Mouse (Mus musculus): ENCODE measurements around the gene Arl2.
"Not testable (repeated sequence)": the region's sequence is repeated elsewhere in the genome, so short reads cannot be mapped to it uniquely, and the experiment has no call there.

Arl2 gene

DNA sequence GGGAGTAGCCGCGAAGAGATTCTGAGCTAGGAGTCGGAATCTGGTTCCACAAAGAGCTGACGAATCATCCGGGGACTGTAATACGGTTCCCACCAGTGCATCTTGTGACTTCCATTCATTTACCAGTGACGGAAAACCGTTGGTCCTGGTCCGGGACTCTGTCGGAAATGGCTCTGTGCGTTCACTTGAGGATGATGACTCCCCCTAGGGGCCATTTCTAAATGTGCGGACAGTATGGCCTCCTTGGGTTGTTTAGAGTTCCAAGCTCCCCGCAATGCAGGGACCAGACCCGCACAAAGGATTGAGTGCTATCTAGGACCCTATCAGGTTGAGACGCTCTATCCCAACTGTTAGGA is at the start of gene Arl2:
Gene Arl2, minus strand, starts transcription at position 155 of the 356 bp plus-strand sequence.
- DNase-seq (ENCODE audit: low read depth, low spot score) = peak; percentile 81

DNA sequence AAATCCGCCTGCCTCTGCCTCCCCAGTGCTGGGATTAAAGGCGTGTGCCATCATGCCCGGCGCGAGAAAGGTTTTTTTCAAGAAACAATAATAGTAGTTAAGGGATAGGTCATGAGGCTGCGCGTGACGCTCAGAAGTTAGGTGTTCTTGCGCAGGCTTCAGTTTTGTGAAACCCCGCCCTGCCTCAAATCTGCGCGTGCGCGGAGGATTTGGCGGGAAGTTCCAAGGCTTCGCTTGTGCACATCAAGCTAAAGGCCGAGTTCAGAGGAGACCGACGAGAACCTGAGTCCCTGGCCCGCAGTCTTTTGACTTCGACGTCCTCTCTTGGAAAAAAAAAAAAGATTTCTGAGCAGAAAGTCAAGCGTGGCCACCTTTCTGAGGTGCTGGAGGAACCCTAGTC is 42.8 kb upstream of the Arl2 start, which contains the start of gene Majin:
Gene Majin, plus strand, starts transcription at position 258 of the 400 bp plus-strand sequence.
- DNase-seq (ENCODE audit: low read depth, low spot score) = no peak

DNA sequence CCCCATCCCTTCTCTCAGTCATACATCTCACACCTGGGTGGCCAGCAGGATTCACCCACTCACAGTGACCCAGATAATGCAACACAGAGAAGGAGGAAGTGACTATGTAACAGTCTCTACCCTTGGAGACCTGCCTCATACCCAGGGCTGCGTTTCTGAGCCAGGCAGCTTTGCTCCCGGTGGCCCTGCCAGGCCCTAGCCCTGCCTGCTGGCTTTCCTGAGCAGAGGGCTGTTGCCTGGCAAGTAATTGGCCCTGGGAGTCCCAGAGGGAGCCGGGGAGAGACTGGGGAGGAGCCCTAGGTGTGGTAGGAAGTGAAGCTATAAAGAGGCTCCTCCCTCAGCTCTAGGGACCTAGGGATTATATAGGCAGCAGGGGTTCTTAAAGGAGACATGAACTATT is 41.2 kb upstream of the Arl2 start:
- no peak for DNase-seq (ENCODE audit: low read depth, low spot score)

DNA sequence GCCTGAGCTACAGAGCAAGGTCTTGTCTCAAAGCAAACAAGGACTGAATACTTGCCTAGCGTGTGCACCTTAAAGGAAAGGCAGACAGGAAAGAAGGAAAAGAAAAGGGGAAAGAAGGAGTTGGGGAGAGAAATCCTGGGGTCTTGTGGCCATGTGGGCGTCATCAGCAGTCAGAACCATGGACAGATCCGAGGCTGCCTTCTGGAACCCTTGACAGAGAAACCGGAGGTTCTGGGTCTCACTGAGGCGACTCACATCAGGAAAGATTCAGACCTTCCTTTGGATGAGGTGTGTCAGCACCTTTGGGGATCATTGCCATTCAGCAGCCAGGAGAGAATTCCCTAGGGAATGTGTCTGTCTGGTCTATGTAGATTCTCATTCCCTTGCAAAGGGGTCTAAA is 40.3 kb upstream of the Arl2 start:
- peak; percentile 30 for DNase-seq (ENCODE audit: low read depth, low spot score)

DNA sequence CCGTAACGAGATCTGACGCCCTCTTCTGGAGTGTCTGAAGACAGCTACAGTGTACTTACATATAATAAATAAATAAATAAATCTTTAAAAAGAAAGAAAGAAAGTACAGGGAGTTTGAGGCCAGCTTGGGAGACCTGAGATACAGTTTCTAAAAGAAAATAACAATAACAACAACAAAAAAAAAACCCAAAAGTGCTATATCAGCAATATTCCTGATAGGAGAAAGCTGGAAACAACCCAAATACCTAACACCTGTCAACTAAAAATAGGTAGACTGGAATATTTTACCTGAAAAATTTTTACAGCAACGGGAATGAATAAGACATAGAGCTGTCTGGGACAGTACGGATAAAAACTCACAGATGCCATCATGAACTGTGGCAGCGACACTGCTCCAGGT is 37.4 kb upstream of the Arl2 start:
- no peak for DNase-seq (ENCODE audit: low read depth, low spot score)

DNA sequence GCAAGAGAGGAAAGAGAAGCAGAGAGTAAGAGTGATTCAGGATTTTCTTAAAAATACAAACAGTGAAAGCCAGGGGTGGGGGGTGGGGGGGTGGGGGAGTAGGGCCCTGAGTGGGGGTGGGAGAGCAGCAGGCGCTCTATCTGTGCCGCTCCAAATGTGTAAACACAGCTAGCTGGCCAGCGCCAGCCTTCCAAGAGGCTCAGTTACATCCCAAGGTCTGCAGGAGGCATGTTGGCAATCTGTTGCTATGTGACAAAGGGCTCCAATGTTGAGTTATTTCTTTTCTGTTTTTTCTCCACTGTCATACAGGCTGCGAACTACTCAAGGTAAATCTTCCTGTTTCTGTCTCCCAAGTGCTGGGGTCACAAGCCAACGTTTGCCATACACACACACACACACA is 33.4 kb upstream of the Arl2 start:
- DNase-seq (ENCODE audit: low read depth, low spot score) = no peak

DNA sequence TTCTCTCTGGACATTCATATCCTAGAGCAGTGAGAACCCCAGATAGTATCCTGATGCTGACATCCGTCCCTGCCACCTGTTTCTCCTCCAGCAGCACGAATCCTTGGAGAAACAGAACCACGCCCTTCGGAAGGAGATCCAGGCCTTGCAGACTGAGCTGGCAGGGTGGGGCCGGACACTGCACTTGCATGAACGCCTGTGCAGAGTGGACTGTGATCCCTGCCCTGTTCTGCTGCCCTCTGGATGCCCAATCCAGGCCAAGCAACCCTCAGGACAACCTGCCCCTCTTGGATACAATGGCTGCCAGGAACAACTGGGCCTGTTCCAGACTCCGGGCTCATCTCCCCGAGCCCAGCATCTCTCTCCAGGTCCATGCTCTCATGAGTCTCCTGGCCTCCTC is 29.9 kb upstream of the Arl2 start:
- no peak for DNase-seq (ENCODE audit: low read depth, low spot score)

DNA sequence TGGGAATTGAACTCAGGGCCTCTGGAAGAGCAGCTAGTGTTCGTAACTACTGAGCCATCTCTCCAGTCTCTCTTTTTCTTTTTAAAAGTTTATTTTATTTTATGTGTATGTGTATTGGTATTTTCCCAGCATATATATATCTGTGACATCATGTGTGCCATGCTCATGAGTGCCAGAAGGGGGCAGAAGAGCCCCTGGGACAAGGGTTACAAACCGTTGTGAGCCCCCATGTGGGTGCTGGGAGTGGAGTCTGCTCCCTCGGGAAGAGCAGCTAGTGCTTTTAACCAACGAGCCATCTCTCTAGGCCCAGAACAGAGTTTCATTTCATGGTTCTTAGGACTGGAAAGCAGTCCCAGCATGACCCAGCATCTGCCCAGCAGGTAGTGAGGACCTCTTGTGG is 25.4 kb upstream of the Arl2 start:
- DNase-seq (ENCODE audit: low read depth, low spot score) = no peak

DNA sequence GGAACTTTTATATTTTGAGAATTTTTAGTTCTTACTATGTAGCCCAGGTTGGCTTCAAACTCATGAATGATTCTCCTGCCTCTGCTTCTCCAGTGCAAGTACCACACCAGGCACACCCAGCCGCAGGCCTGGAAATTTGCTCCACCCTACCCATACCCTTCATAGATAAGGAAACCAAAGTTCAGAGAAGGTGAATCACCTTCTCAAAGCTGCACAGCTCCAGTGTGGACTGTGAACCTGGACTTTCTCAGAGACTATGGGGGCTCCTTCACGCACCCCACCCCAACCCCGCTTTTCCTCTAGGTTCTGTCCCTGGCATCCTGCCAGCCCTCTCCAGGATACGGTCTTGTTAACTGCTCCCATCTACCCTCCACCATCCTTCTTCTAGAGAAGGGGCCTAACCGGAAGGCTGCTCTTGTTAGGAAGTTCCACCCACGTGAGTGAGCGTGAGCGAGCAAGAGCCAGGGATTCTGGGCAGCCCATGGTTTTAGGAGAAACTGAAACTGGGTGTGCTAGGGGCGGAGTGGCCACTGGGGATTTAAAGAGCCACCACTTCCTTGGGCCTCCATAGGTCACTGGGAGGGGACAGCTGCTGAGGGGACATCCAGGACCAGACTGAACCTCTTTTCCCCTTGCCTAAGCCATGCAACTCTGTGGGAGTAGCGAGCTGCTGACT is 22.7 kb upstream of the Arl2 start:
- no peak for DNase-seq (ENCODE audit: low read depth, low spot score)

DNA sequence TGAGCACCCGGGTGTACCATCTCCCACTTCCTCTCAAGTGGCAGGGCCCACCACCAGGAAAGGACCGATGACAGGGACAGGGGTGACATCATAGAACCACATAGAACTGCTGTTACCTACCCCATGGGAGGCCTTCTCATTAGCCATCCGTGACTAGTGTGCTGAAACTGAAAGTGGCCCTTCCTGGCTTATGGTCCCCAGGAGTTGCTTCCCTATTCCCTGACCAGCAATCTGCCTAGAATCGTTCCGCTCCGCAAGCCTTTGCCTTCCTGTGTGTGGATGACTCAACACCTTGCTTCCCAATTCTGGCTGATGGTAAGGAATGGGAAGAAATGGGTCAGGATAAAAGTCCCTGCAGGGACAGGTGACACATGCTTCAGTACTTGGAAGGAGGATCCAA is 15.9 kb upstream of the Arl2 start:
- no peak for DNase-seq (ENCODE audit: low read depth, low spot score)

DNA sequence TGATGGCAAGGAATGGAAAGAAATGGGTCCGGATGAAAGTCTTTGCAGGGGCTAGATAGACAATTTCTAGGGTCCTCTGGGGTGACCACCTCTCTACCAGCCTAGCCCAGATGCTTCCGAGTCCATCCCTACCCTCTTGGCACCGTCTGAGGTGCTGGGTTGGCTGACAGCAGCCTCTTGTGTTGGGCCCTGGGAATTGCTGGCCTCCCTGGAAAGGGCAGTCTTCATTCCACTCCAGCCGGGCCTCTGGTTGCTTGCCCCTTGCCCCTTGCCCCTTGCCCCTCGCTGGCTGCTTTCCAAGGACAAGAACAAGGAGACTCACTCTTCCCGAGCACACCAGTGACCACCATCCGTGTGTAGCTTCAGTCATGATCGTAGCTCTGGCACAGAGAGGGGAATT is 15.0 kb upstream of the Arl2 start:
- no peak for DNase-seq (ENCODE audit: low read depth, low spot score)

DNA sequence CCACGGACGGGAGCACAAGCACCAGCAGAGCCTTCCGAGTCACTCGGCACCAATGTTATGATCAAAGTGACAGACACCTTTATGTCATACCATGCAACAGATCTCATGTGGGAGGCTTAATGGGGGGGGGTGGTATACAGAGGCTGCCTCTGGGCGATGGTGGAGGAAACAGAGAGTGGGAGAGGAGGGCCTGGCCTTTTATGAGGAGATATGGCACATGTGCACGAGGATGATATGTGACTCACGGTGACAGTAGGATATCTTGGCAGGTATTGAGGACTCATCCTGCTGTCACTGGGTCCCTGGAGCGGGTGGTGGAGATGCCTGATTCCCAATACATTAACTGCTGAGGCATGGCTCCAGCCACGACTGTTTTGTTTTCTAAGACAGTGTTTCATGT is 13.8 kb upstream of the Arl2 start:
- no peak for DNase-seq (ENCODE audit: low read depth, low spot score)

DNA sequence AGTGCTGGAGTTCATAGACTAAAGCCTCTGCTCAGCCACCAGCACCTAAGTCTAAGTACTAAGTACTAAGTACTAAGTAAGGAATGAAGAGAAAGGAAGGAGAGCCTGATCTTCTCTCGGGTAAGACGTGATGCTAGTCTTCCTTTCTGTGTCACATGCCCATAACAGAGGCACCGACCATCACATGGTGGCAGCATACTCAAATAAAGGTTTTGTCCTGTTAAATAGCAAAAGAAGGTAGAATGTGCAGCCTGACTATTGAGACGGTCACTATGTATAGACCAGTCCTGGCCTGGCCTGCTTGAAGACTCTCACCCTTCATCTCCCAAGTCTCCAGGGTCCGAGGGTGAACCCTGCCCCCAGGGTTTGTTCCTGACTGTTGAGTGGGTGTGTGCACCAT is 3.5 kb upstream of the Arl2 start:
- no peak for DNase-seq (ENCODE audit: low read depth, low spot score)

DNA sequence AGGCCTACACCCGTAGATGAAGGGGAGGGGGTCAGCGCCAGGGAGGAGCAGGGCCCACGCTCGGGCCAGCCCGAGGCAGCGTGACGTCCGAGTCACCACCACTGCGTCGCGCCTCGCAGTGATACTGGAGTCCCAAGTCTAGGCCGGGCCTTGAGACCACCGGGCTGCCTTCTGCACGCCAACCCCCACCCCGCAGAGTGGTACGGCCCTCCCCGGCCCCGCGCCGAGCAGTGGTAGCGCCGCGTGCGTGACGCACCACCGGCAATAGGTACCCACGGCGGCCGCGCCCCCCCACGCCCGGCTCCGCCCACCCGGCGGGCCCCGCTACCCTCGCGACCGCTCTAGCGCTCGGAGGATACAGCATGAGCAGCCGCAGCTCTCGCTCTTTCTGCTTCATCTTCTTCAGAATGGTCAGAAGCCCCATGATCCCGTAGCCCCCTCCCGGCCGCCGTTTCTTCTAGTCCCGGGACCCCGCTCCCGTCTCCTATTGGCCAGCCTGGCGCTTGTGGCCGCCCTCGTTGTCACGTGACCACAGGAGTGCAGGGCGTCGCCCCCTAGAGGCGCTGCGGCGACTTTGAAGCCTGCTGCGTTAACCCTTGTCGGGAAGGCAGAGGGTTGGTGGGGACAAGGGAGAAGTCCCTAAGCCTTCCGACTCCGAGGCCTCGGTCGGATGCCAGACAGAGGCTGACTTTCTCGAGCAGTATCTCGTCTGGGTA is 512 bp downstream of the Arl2 start, which contains the start of gene Batf2:
Gene Batf2, plus strand, starts transcription at position 306 of the 716 bp plus-strand sequence.
- DNase-seq (ENCODE audit: low read depth, low spot score) = peak; percentile 93

DNA sequence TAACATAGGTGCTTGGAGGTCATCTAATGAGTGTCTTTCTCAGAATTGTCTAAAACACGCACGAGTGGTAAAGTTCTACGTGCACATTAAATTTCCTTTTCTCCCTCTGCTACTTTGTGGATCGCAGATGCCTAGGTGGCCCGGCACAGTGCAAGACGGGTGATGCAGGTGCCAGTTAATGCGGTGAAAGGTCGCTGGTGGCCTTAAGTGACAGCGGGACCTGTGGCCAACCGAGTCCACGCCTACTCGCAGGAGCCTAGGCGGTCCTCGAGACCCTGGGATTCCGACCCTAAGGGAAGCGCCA is 1.0 kb downstream of the Arl2 start:
- no peak for DNase-seq (ENCODE audit: low read depth, low spot score)

DNA sequence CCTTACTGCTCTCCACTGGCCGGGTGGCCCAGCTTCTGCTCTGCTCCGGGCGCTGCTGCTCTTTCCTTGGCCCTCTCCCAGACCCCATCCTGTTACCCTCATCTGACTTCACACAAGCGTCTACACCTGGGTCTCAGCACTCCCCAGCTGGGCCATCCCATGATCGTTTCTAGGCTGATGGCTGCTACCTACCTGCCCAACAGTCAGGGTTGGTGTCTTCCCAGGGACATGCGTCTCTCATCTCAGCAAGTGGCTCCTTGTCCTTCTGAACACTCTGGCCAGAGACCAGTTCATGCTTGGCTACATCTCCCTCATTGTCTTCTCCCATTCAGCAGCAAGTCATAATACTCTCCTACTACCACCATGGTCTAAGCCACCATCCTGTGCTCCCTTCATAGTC is 1.6 kb downstream of the Arl2 start:
- no peak for DNase-seq (ENCODE audit: low read depth, low spot score)

DNA sequence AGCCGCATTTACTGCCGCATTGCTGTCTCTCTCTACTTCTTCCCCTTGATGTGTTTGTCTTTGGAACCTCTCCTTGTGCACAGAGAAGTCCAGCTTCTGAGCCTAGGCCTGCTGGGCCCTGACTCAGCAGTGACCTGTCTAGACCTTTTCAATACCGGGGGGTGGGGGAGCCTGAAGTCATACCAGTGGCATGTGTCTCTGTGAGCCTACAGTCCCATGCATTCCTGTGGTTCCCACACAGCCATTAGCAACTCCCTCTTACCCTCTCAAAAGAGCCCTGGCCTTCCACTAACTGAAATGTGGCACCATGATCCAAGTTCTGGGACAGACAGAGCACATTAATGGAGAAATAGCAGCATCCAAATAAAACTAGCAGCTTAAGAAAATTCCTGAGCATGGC is 5.0 kb downstream of the Arl2 start:
- no peak for DNase-seq (ENCODE audit: low read depth, low spot score)

DNA sequence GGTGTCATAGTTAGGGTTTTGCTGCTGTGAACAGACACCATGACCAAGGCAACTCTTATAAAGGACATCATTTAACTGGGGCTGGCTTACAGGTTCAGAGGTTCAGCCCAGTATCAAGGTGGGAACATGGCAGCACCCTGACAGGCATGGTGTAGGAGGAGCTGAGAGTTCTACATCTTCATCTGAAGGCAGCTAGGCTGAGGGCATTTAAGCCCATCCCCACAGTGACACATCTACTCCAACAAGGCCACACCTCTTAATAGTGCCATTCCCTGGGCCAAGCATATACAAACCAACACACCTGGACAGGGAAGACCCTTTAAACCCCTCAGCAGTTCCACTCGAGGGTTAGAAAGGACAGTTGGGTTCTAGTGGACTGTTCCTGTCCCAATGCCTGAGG is 8.2 kb downstream of the Arl2 start:
- DNase-seq (ENCODE audit: low read depth, low spot score) = not testable (repeated sequence)

DNA sequence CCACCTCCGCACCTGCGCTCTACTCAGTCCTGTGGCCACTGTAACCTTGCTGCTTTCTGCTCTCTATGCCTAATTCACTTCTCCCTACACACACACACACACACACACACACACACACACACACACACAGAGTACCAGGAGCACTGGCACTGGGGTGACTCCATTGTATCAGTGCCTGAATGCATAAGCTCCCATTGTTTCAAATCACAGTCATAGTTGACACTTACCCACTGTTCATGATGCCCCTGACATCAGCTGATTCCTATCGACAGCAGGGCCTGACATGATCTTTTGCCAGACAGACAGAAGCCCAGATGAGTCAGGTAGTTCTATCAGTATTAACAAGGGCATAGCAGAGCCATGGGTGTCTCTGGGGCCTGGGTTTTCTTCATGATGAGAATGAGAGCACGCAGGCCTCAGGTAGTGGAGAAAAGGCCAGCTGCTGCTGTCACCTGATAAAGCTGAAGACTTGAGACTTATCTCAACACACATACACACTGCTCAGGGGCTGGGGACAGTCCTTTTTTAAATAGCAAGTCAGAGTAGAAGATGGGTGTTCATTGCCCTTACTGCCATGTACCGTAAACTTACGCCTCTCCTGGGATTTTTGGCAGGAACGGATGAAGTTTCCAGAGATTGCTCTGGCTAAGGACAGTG is 9.0 kb downstream of the Arl2 start:
- DNase-seq (ENCODE audit: low read depth, low spot score) = no peak

DNA sequence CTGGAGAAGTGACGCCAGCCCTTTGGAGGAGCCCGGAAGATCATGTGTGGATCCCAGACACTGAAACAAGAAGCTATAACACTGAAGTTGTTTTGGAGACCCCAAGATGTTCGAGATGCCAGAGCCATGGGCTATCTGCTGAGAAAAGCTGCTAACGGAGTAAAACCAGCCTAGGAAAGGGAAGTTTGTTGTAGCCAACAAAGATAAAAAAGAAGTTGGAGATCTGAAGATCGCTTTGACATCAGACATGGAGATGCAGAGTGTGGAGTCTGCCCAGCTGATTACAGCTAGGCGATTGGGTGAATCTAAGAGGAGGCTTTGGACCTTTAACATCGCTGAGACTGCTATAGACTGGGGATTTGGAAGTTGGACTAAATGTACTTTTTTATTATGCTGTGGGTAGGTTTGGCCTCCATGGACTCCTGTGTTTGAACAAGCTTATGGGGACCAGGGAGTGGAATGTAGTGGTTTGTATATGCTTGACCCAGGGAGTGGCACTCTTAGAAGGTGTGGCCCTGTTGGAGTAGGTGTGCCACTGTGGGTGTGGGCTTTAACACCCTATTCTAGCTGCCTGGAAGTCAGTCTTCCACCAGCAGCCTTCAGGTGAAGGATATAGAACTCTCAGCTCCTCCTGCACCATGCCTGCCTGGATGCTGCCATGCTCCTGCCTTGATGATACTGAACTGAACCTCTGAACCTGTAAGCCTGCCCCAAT is 10.8 kb downstream of the Arl2 start:
- DNase-seq (ENCODE audit: low read depth, low spot score) = not testable (repeated sequence)

DNA sequence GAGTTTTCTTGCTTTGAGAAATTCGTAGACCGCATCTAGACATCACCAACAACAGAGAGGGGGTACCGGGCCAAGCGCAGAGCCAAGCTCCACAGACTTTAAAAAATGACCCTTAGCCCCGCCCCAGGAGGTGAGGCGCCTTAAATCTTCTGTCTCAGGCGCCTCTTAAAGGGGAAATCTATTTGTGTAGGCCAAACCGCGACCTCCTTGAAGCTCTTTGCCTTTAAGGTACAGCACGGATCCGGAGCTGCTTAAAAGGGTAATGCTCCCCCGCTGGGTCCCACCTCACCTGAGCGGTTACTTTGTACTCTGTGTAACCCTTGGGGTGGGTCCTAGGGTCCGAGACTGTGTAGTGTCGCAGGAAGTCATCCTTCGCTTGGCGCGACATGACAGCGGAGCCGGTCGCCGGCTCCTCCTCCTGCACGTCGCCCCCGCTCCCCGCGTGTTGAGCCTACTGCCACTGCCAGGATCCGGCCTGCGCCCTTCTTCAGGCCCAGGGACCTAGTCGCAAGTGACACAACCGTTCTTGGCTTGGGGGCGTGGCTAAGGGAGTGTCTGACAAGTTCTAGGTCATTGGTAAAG is 13.5 kb downstream of the Arl2 start, which contains the start of gene Snx15:
Gene Snx15, minus strand, starts transcription at position 545 of the 582 bp plus-strand sequence.
- DNase-seq (ENCODE audit: low read depth, low spot score) = peak; percentile 88

Measured in embryo, embryonic 11.5 days (tissue).